27 mouse cellular contexts compared by ENCODE assay signal in genomic region chr11:119770985-119771384, GRCm38 (mm10).
A peak's percentile ranks its signal among the peaks of the same experiment; 100 is the strongest.
DNase-seq lines count a peak whose midpoint lies in the region; ATAC-seq lines count a peak whose summit lies in the region.
"Had no signal": no experiment of that assay in that cellular context is flagged by ENCODE, and none has a peak within 500 bp of the region (broad histone marks: within the 10 kb centered on the region; RNA-seq: fewer than 3 reads in every experiment).

No protein-coding gene starts in this region.

- no peak overlapping the region for H3K9ac ChIP-seq in liver, embryonic 11.5 days (ENCODE audit: low read depth, low read length)
- H3K9ac ChIP-seq in midbrain, embryonic 13.5 days (replicated peaks): no peak overlapping the region
- H3K9ac ChIP-seq in midbrain, embryonic 16.5 days (ENCODE audit: low read depth, low read length): no peak overlapping the region
- H3K9ac ChIP-seq in liver, embryonic 13.5 days: no peak overlapping the region
- H3K9ac ChIP-seq: forebrain, embryonic 15.5 days; heart, embryonic 13.5 days; hindbrain, embryonic 14.5 days; kidney, embryonic 15.5 days; lung, embryonic 14.5 days had no signal

- WGBS in liver, embryonic 11.5 days: 60% methylated on average over 4 of the region's 4 CpGs
- 91% methylated on average over 4 of the region's 4 CpGs for WGBS in midbrain, embryonic 13.5 days
- WGBS in midbrain, embryonic 16.5 days: 86% methylated on average over 4 of the region's 4 CpGs
- WGBS in liver, embryonic 13.5 days (ENCODE audit: insufficient replicate concordance): 33% methylated on average over 4 of the region's 4 CpGs

- H3K27me3 ChIP-seq in liver, embryonic 11.5 days (replicated peaks; ENCODE audit: control insufficient read depth, insufficient read depth, low read length): no peaks in the 10 kb centered on the region
- no peaks in the 10 kb centered on the region for H3K27me3 ChIP-seq in midbrain, embryonic 13.5 days
- H3K27me3 ChIP-seq in midbrain, embryonic 16.5 days (ENCODE audit: control insufficient read depth, insufficient read depth, low read depth, low read length): no peaks in the 10 kb centered on the region
- H3K27me3 ChIP-seq in liver, embryonic 13.5 days: no peaks in the 10 kb centered on the region
- H3K27me3 ChIP-seq: forebrain, embryonic 15.5 days; heart, embryonic 13.5 days; kidney, embryonic 15.5 days had no signal

- no peak overlapping the region for H3K4me3 ChIP-seq in liver, embryonic 11.5 days (ENCODE audit: low read depth, low read length)
- H3K4me3 ChIP-seq in midbrain, embryonic 13.5 days (replicated peaks): no peak overlapping the region
- no peak overlapping the region for H3K4me3 ChIP-seq in midbrain, embryonic 16.5 days (ENCODE audit: low read depth, low read length)
- H3K4me3 ChIP-seq in liver, embryonic 13.5 days (replicated peaks): no peak overlapping the region
- H3K4me3 ChIP-seq: forebrain, embryonic 15.5 days; gastrocnemius, adult 2 months; heart, embryonic 13.5 days; kidney, embryonic 15.5 days had no signal

- H3K4me2 ChIP-seq in liver, embryonic 11.5 days: no peak overlapping the region
- H3K4me2 ChIP-seq in midbrain, embryonic 13.5 days (replicated peaks): no peak overlapping the region
- no peak overlapping the region for H3K4me2 ChIP-seq in midbrain, embryonic 16.5 days (ENCODE audit: low read length)
- H3K4me2 ChIP-seq in liver, embryonic 13.5 days: no peak overlapping the region
- H3K4me2 ChIP-seq: forebrain, embryonic 15.5 days; heart, embryonic 13.5 days; hindbrain, embryonic 14.5 days; kidney, embryonic 15.5 days; lung, embryonic 14.5 days had no signal

- ATAC-seq in liver, embryonic 11.5 days (replicated peaks; ENCODE audit: low FRiP score): peak; percentile 81
- no peak for ATAC-seq in midbrain, embryonic 13.5 days
- ATAC-seq in midbrain, embryonic 16.5 days: no peak
- peak; percentile 75 for ATAC-seq in liver, embryonic 13.5 days (ENCODE audit: low read depth)
- ATAC-seq: activated CD4-positive, CD25-positive, alpha-beta regulatory T cell, adult 4 months; forebrain, embryonic 15.5 days had no signal

- DNase-seq in liver, embryonic 11.5 days (ENCODE audit: low spot score): no peak
- DNase-seq in liver: no peak
- DNase-seq in liver, embryonic 13.5 days: peak; percentile 5
- DNase-seq in urinary bladder, adult 18-20 months (ENCODE audit: low spot score in 2 of 2): no peak
- DNase-seq in embryo, embryonic 11 days: no peak
- DNase-seq: adrenal gland, adult 2 months; adrenal gland, postnatal 36 days; B cell, adult 2 months; cerebellum, adult 8-10 months; cerebellum, postnatal 25 days; gastrocnemius, adult 2 months; gastrocnemius, postnatal 36 days; heart, adult 18-20 months; heart, postnatal 10 days; kidney, adult 18-20 months; kidney, postnatal 25 days; lung, embryonic 14.5 days; lung, postnatal 14 days; right cerebral cortex, postnatal 25 days; thymus, postnatal 14 days had no signal

- H3K36me3 ChIP-seq in liver, embryonic 11.5 days (ENCODE audit: control insufficient read depth, insufficient read depth, low read length): peaks cover 2% of the 10 kb centered on the region; the same call in 1 of the 2 replicates
- H3K36me3 ChIP-seq in midbrain, embryonic 13.5 days: 0 out of 2 replicates have a peak, but pooled peaks cover 6% of the 10 kb centered on the region
- no peaks in the 10 kb centered on the region for H3K36me3 ChIP-seq in midbrain, embryonic 16.5 days (ENCODE audit: control insufficient read depth, insufficient read depth, low read length)
- peaks cover 28% of the 10 kb centered on the region for H3K36me3 ChIP-seq in liver, embryonic 13.5 days
- H3K36me3 ChIP-seq: forebrain, embryonic 15.5 days had no signal

- peaks cover 11% of the 10 kb centered on the region for H3K4me1 ChIP-seq in liver, embryonic 11.5 days (replicated peaks; ENCODE audit: control insufficient read depth, insufficient read depth, low read length)
- H3K4me1 ChIP-seq in midbrain, embryonic 13.5 days (replicated peaks): peaks cover 38% of the 10 kb centered on the region
- peaks cover 11% of the 10 kb centered on the region for H3K4me1 ChIP-seq in midbrain, embryonic 16.5 days (ENCODE audit: control insufficient read depth, insufficient read depth, low read length)
- peaks cover 13% of the 10 kb centered on the region for H3K4me1 ChIP-seq in liver, embryonic 13.5 days (replicated peaks)
- H3K4me1 ChIP-seq: kidney, embryonic 15.5 days had no signal

- peaks cover 6% of the 10 kb centered on the region for H3K9me3 ChIP-seq in liver, embryonic 11.5 days (ENCODE audit: control insufficient read depth, low read length)
- peaks cover 5% of the 10 kb centered on the region; the same call in 1 of the 2 replicates for H3K9me3 ChIP-seq in midbrain, embryonic 13.5 days
- no peaks in the 10 kb centered on the region for H3K9me3 ChIP-seq in midbrain, embryonic 16.5 days (replicated peaks; ENCODE audit: control insufficient read depth, low read length, poor library complexity, severe bottlenecking)
- H3K9me3 ChIP-seq in liver, embryonic 13.5 days (replicated peaks): 0 out of 2 replicates have a peak, but pooled peaks cover 3% of the 10 kb centered on the region

- H3K27ac ChIP-seq in liver, embryonic 11.5 days (ENCODE audit: low read depth, low read length): no peak overlapping the region
- peak overlapping the region; percentile 26; the same call in 1 of the 2 replicates for H3K27ac ChIP-seq in midbrain, embryonic 13.5 days
- H3K27ac ChIP-seq in midbrain, embryonic 16.5 days (ENCODE audit: low read length): no peak overlapping the region
- no peak overlapping the region for H3K27ac ChIP-seq in liver, embryonic 13.5 days
- H3K27ac ChIP-seq: forebrain, embryonic 15.5 days; gastrocnemius, adult 2 months; heart, embryonic 13.5 days; hindbrain, embryonic 14.5 days; kidney, embryonic 15.5 days had no signal

Comparison
In these comparisons a context has a peak if more than half of its experiments do, and no peak if none do; other contexts are left out.
1. ATAC-seq: peak in liver, embryonic 11.5 days (single experiment) and liver, embryonic 13.5 days (single experiment); none in midbrain, embryonic 13.5 days (single experiment) and midbrain, embryonic 16.5 days (single experiment).